Mouse (Mus musculus): ENCODE data around the gene Pim1. TPM values are rescaled to one million over a fixed set of nuclear protein-coding genes. Genes with fewer than 3 reads are reported as not detected.
"Not testable (repeated sequence)": the region's sequence is repeated elsewhere in the genome, so short reads cannot be mapped to it uniquely, and the experiment has no call there.

The Pim1 gene
- polyA plus RNA-seq, 1 experiment from 2014 or later = 15.7 TPM

- no peak overlapping the region for H3K4me2 ChIP-seq (ENCODE audit: low read length)
- no peak overlapping the region for H3K27ac ChIP-seq (ENCODE audit: low read depth, low read length)
- no peak for ATAC-seq
- peaks cover 2% of the 10 kb centered on the region for H3K4me1 ChIP-seq (ENCODE audit: control insufficient read depth, insufficient read depth, low read length)
- no peak overlapping the region for H3K9ac ChIP-seq (ENCODE audit: low read length)
- H3K9me3 ChIP-seq (replicated peaks; ENCODE audit: control insufficient read depth, low read length) = no peaks in the 10 kb centered on the region
- DNase-seq (ENCODE audit: low spot score) = no peak
- H3K4me3 ChIP-seq (ENCODE audit: low read depth, low read length) = no peak overlapping the region
- no peaks in the 10 kb centered on the region for H3K27me3 ChIP-seq (replicated peaks; ENCODE audit: control insufficient read depth, insufficient read depth, low read length)
- H3K36me3 ChIP-seq (ENCODE audit: control insufficient read depth, insufficient read depth, low read length) = peaks cover 14% of the 10 kb centered on the region
- WGBS = 75% methylated on average over 6 of the region's 6 CpGs
These were observed 5.9 kb downstream of the Pim1 start for GRCm38 (mm10) chr17:29496211-29497070.

DNA sequence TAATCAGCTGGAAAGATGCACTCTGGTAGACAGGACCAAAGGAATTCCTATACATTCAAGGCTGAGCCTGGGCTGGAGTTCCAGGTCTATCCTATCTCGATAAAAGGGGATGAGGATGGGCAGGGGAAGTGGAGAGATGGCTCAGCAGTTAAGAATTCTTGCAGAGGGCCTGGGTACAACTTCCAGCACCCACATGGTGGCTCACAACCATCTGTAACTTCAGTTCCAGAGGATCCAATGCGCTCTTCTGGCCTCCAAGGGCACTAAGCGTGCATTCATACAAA lies 6.5 kb downstream of the Pim1 start:
- no peak overlapping the region for H3K9ac ChIP-seq (ENCODE audit: low read length)
- H3K27ac ChIP-seq (ENCODE audit: low read depth, low read length) = no peak overlapping the region
- ATAC-seq (no peak), DNase-seq (ENCODE audit: low spot score) (no peak)
- peaks cover 2% of the 10 kb centered on the region for H3K4me1 ChIP-seq (ENCODE audit: control insufficient read depth, insufficient read depth, low read length)
- WGBS = 94% methylated on average over 3 of the region's 3 CpGs
- H3K4me2 ChIP-seq (ENCODE audit: low read length) = no peak overlapping the region
- H3K4me3 ChIP-seq (ENCODE audit: low read depth, low read length) = no peak overlapping the region
- peaks cover 14% of the 10 kb centered on the region for H3K36me3 ChIP-seq (ENCODE audit: control insufficient read depth, insufficient read depth, low read length)
- no peaks in the 10 kb centered on the region for H3K9me3 ChIP-seq (replicated peaks; ENCODE audit: control insufficient read depth, low read length)
- H3K27me3 ChIP-seq (replicated peaks; ENCODE audit: control insufficient read depth, insufficient read depth, low read length) = no peaks in the 10 kb centered on the region

- 65% methylated on average over 1 of the region's 1 CpGs for WGBS
- not testable (repeated sequence) for DNase-seq (ENCODE audit: low spot score); H3K4me2 ChIP-seq (ENCODE audit: low read length); ATAC-seq; H3K4me3 ChIP-seq (ENCODE audit: low read depth, low read length); H3K27me3 ChIP-seq (replicated peaks; ENCODE audit: control insufficient read depth, insufficient read depth, low read length); H3K4me1 ChIP-seq (ENCODE audit: control insufficient read depth, insufficient read depth, low read length); H3K27ac ChIP-seq (ENCODE audit: low read depth, low read length); H3K9ac ChIP-seq (ENCODE audit: low read length); H3K9me3 ChIP-seq (replicated peaks; ENCODE audit: control insufficient read depth, low read length)
- peaks cover 14% of the 10 kb centered on the region for H3K36me3 ChIP-seq (ENCODE audit: control insufficient read depth, insufficient read depth, low read length)
These were observed 6.9 kb downstream of the Pim1 start for GRCm38 (mm10) chr17:29497481-29497880.

- peaks cover 2% of the 10 kb centered on the region; the same call in 1 of the 2 replicates for H3K4me1 ChIP-seq (ENCODE audit: control insufficient read depth, insufficient read depth, low read length)
- H3K4me2 ChIP-seq (ENCODE audit: low read length) = no peak overlapping the region
- peaks cover 14% of the 10 kb centered on the region for H3K36me3 ChIP-seq (ENCODE audit: control insufficient read depth, insufficient read depth, low read length)
- H3K9ac ChIP-seq (ENCODE audit: low read length) = no peak overlapping the region
- 71% methylated on average over 4 of the region's 4 CpGs for WGBS
- no peaks in the 10 kb centered on the region for H3K27me3 ChIP-seq (replicated peaks; ENCODE audit: control insufficient read depth, insufficient read depth, low read length)
- DNase-seq (ENCODE audit: low spot score) (no peak), ATAC-seq (no peak)
- no peak overlapping the region for H3K27ac ChIP-seq (ENCODE audit: low read depth, low read length)
- no peaks in the 10 kb centered on the region for H3K9me3 ChIP-seq (replicated peaks; ENCODE audit: control insufficient read depth, low read length)
- H3K4me3 ChIP-seq (ENCODE audit: low read depth, low read length) = no peak overlapping the region
These were observed 7.5 kb downstream of the Pim1 start for GRCm38 (mm10) chr17:29498028-29498427.

DNA sequence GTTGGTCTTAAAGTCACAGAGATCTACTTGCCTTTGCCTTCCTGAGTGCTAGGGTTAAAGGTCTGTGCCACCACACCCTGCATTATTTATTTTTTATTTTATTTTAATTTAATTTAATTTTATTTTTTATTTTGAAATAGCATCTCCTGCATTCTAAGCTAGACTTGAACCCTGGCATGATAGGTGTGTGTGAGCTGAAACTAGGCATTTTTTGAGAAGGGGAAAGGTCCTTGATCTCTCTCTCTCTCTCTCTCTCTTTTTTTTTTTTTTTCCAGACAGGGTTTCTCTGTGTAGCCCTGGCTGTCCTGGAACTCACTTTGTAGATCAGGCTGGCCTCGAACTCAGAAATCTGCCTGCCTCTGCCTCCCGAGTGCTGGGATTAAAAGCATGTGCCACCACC lies 8.4 kb downstream of the Pim1 start:
- H3K9me3 ChIP-seq (replicated peaks; ENCODE audit: control insufficient read depth, low read length); H3K27ac ChIP-seq (ENCODE audit: low read depth, low read length); H3K36me3 ChIP-seq (ENCODE audit: control insufficient read depth, insufficient read depth, low read length); H3K4me1 ChIP-seq (ENCODE audit: control insufficient read depth, insufficient read depth, low read length); H3K4me3 ChIP-seq (ENCODE audit: low read depth, low read length); H3K9ac ChIP-seq (ENCODE audit: low read length); H3K27me3 ChIP-seq (replicated peaks; ENCODE audit: control insufficient read depth, insufficient read depth, low read length); H3K4me2 ChIP-seq (ENCODE audit: low read length); DNase-seq (ENCODE audit: low spot score); ATAC-seq: not testable (repeated sequence)
- 96% methylated on average over 2 of the region's 2 CpGs for WGBS

DNA sequence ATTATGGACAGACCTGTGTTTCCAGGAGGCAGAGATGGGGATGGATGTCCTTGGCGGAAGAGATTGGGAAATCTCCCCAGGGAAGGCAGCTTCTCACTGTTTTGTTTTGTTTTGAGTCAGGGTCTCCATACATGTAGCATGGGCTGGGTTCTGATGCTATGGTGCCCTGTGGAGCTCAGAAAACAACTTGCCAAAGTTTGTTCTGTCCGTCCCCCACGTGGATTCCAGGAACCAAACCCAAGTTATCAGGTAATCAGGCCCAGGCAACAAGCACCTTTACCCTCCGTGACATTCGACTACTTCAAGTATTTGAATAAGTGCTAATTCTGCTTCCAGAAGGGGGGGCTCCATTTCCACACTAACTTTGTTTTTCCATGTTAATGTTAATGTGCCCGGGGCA lies 9.0 kb downstream of the Pim1 start:
- Histone ChIP-seq H3K9me3 (replicated peaks; ENCODE audit: control insufficient read depth, low read length) (no peaks in the 10 kb centered on the region), H3K9ac (ENCODE audit: low read length) (no peak overlapping the region), H3K27ac (ENCODE audit: low read depth, low read length) (no peak overlapping the region), H3K27me3 (replicated peaks; ENCODE audit: control insufficient read depth, insufficient read depth, low read length) (no peaks in the 10 kb centered on the region), H3K4me1 (ENCODE audit: control insufficient read depth, insufficient read depth, low read length) (0 out of 2 replicates have a peak, but pooled peaks cover 2% of the 10 kb centered on the region), H3K36me3 (ENCODE audit: control insufficient read depth, insufficient read depth, low read length) (peaks cover 3% of the 10 kb centered on the region), H3K4me3 (ENCODE audit: low read depth, low read length) (no peak overlapping the region), H3K4me2 (ENCODE audit: low read length) (no peak overlapping the region)
- ATAC-seq (no peak), DNase-seq (ENCODE audit: low spot score) (no peak)
- WGBS = 85% methylated on average over 6 of the region's 6 CpGs

- no peak overlapping the region for H3K4me2 ChIP-seq (ENCODE audit: low read length)
- H3K36me3 ChIP-seq (ENCODE audit: control insufficient read depth, insufficient read depth, low read length) = no peaks in the 10 kb centered on the region
- ATAC-seq (no peak), DNase-seq (ENCODE audit: low spot score) (no peak)
- H3K9me3 ChIP-seq (replicated peaks; ENCODE audit: control insufficient read depth, low read length) = no peaks in the 10 kb centered on the region
- no peak overlapping the region for H3K27ac ChIP-seq (ENCODE audit: low read depth, low read length)
- WGBS = 81% methylated on average over 7 of the region's 7 CpGs
- 0 out of 2 replicates have a peak, but pooled peaks cover 2% of the 10 kb centered on the region for H3K4me1 ChIP-seq (ENCODE audit: control insufficient read depth, insufficient read depth, low read length)
- H3K9ac ChIP-seq (ENCODE audit: low read length) = no peak overlapping the region
- no peak overlapping the region for H3K4me3 ChIP-seq (ENCODE audit: low read depth, low read length)
- H3K27me3 ChIP-seq (replicated peaks; ENCODE audit: control insufficient read depth, insufficient read depth, low read length) = no peaks in the 10 kb centered on the region
These were observed 9.7 kb downstream of the Pim1 start for GRCm38 (mm10) chr17:29500243-29500740.

DNA sequence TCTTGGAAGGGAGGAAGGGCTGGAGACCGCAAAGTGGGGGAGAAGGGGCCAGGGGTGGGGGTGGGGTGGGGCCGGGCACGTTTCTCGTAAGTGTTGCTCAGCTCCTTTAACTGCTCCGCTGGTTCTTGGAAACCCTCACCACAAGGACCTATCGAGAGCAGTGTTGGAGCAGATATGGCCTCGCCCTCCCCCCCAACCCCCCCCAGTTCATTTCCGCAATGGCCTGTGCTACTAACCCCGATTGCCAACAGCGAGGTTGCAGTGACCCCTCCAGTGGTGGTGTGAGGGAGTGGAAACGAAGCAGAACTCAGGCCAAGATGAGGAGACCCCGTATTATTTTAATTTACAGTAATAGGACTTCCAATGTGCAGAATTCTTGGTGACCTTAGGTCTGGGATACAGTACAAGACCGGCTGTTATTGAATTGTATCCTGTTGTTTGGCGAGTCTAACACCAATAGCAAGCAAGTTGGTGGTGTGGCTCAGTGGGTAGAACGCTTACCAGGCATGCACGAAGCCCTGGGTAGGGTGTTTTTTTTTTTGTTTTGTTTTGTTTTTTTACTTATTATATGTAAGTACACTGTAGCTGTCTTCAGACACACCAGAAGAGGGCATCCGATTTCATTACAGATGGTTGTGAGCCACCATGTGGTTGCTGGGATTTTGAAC lies 10.4 kb downstream of the Pim1 start:
- no peak overlapping the region for H3K27ac ChIP-seq (ENCODE audit: low read depth, low read length)
- H3K9ac ChIP-seq (ENCODE audit: low read length) = no peak overlapping the region
- no peak overlapping the region for H3K4me3 ChIP-seq (ENCODE audit: low read depth, low read length)
- ATAC-seq (no peak), DNase-seq (ENCODE audit: low spot score) (no peak)
- no peaks in the 10 kb centered on the region for H3K9me3 ChIP-seq (replicated peaks; ENCODE audit: control insufficient read depth, low read length)
- H3K36me3 ChIP-seq (ENCODE audit: control insufficient read depth, insufficient read depth, low read length) = no peaks in the 10 kb centered on the region
- 0 out of 2 replicates have a peak, but pooled peaks cover 2% of the 10 kb centered on the region for H3K4me1 ChIP-seq (ENCODE audit: control insufficient read depth, insufficient read depth, low read length)
- H3K27me3 ChIP-seq (replicated peaks; ENCODE audit: control insufficient read depth, insufficient read depth, low read length) = no peaks in the 10 kb centered on the region
- 81% methylated on average over 17 of the region's 17 CpGs for WGBS
- H3K4me2 ChIP-seq (ENCODE audit: low read length) = no peak overlapping the region

Measured in forebrain, embryonic 14.5 days (tissue).